Mouse (Mus musculus): Measurements from ENCODE around the gene Ets1.

DNA sequence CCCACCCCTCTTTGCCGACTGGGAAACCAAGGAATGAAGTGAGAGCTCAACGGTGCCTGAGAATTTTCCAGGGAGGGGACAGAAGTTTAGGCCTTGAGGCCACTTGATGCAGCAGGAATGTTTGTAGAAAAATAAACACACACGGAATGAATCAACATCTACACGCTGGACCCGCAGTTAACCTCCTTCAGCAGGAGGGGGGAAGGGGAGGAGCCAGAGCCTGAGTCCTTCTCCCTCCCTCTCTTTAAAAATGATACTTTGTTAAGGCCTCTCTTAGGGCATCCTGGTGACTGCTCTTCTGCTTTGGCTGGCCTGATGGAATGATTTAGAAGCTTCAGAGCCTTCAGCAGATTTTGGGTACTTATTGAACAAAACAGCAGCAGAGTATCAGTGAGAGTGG, 73.3 kb downstream of the Ets1 start:
- TF ChIP-seq CTCF (IDR thresholded peaks at IDR 0.05; ENCODE audit: control insufficient read depth, insufficient read depth, low read length) = no peak
- no peak for TF ChIP-seq POLR2A (IDR thresholded peaks at IDR 0.05; ENCODE audit: borderline replicate concordance, control insufficient read depth, low read depth, low read length)

Measured in bone marrow, adult 2 months (tissue).